Mouse (Mus musculus): ENCODE data around the gene Gm49403.
"Not testable (repeated sequence)": the region's sequence is repeated elsewhere in the genome, so short reads cannot be mapped to it uniquely, and the experiment has no call there.

Gm49403 gene

GRCm38 (mm10) chr19:8871267-8872186, 12.2 kb upstream of the Gm49403 start, which contains the start of gene Ubxn1:
TSS of gene Ubxn1 (plus strand) at chr19:8871496.
- DNase-seq (ENCODE audit: low spot score in 2 of 2): peak; percentile 96 to 98

- peak in 1 of 2 experiments; percentile 13 for DNase-seq (ENCODE audit: low spot score in 2 of 2)
These were observed 11.4 kb upstream of the Gm49403 start for GRCm38 (mm10) chr19:8872266-8872840.

GRCm38 (mm10) chr19:8875031-8875430, 8.7 kb upstream of the Gm49403 start:
- DNase-seq (ENCODE audit: low spot score in 2 of 2): no peak

- peak; percentile 85 to 91 for DNase-seq (ENCODE audit: low spot score in 2 of 2)
These were observed 3.3 kb upstream of the Gm49403 start, which contains the start of gene Uqcc3 for GRCm38 (mm10) chr19:8880311-8881033. TSS of gene Uqcc3 (minus strand) at chr19:8880923.

GRCm38 (mm10) chr19:8881034-8881392, 2.7 kb upstream of the Gm49403 start:
- DNase-seq (ENCODE audit: low spot score in 2 of 2): no peak

- DNase-seq (ENCODE audit: low spot score in 2 of 2): no peak
These were observed 3.3 kb downstream of the Gm49403 start for GRCm38 (mm10) chr19:8886916-8887584.

GRCm38 (mm10) chr19:8887585-8888463, 4.1 kb downstream of the Gm49403 start:
- no peak for DNase-seq (ENCODE audit: low spot score in 2 of 2)

GRCm38 (mm10) chr19:8888511-8889385, 5.0 kb downstream of the Gm49403 start, which contains the start of the genes 1810009A15Rik and Gm49416:
TSS of gene 1810009A15Rik (plus strand) at chr19:8888853.
TSS of gene Gm49416 (plus strand) at chr19:8888926.
- peak; percentile 86 to 95 for DNase-seq (ENCODE audit: low spot score in 2 of 2)

- DNase-seq (ENCODE audit: low spot score in 2 of 2): peak; percentile 75 to 85
These were observed 9.4 kb downstream of the Gm49403 start, which contains the start of gene Ints5 for GRCm38 (mm10) chr19:8892829-8893766. TSS of gene Ints5 (plus strand) at chr19:8893005.

- DNase-seq (ENCODE audit: low spot score in 2 of 2): no peak
These were observed 11.7 kb downstream of the Gm49403 start for GRCm38 (mm10) chr19:8895397-8895960.

- DNase-seq (ENCODE audit: low spot score in 2 of 2): not testable (repeated sequence)
These were observed 12.5 kb downstream of the Gm49403 start for GRCm38 (mm10) chr19:8896231-8896630.

GRCm38 (mm10) chr19:8897211-8897864, 13.6 kb downstream of the Gm49403 start:
- DNase-seq (ENCODE audit: low spot score in 2 of 2): peak in 1 of 2 experiments; percentile 50

GRCm38 (mm10) chr19:8897865-8898495, 14.2 kb downstream of the Gm49403 start, which contains the start of gene Ganab:
TSS of gene Ganab (plus strand) at chr19:8898071.
- DNase-seq (ENCODE audit: low spot score in 2 of 2): peak; percentile 90 to 96

- DNase-seq (ENCODE audit: low spot score in 2 of 2): no peak
These were observed 14.8 kb downstream of the Gm49403 start for GRCm38 (mm10) chr19:8898576-8898975.

- no peak for DNase-seq (ENCODE audit: low spot score in 2 of 2)
These were observed 15.3 kb downstream of the Gm49403 start for GRCm38 (mm10) chr19:8899079-8899478.

- DNase-seq (ENCODE audit: low spot score in 2 of 2): no peak
These were observed 19.7 kb downstream of the Gm49403 start for GRCm38 (mm10) chr19:8903412-8903811.

GRCm38 (mm10) chr19:8908531-8908930, 24.8 kb downstream of the Gm49403 start:
- no peak for DNase-seq (ENCODE audit: low spot score in 2 of 2)

Measured in urinary bladder, postnatal 36 days (tissue).